Mouse (Mus musculus): Measurements from ENCODE around the gene Oas2. TPM values are rescaled to one million over a fixed set of nuclear protein-coding genes. Genes with fewer than 3 reads are reported as not detected.

The Oas2 gene
- total RNA-seq, 2 experiments from 2014 or later = 0.07 to 0.10 TPM

DNA sequence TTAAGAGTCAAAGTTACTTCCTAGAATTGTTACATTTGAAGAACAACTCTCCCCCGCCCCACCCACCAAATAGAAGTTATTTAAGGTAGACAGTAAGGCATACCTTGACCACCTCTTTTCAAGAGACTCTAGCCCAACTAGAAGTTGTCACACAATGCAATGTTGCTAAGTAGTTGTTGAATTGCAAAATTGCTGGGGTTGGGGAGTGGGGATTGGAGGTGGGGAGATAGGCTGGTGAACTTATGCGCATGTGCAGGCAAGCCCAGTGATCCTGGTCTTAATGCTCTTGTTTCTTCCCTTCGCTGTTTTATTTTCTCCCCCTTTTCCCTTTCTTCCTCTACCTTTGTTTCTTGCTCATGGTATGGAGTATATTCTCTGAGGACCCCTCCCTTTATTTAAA, 16.0 kb downstream of the Oas2 start:
- intact Hi-C loops (cut with DNase I) = no loop called here

DNA sequence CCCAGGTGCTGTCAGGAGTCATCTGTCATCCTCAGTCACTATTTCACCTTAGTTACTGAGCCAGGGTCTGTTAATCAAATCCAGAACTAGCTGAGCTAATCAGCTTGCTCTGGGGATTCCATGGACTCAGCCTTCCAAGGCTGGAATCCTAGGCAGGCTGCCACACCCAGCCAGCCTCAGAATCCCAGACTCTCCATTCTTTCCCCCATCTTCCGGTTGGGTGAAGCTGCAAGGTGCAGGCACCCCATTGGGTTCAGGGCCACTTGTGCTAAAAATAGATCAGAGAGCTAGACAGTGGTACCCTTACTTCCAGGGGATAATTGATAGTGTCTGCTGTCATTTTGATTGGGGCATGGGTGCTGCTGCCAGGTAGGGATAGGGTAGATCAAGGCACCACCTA, 16.9 kb downstream of the Oas2 start:
- no peak for DNase-seq
- intact Hi-C loops (cut with DNase I) = no loop called here

More for the DNA sequence above, 16.0 kb downstream of the Oas2 start:
- no peak for DNase-seq

GRCm38 (mm10) chr5:120729319-120729718, 20.3 kb downstream of the Oas2 start:
- intact Hi-C loops (cut with DNase I) = no loop called here
- no peak for DNase-seq

DNA sequence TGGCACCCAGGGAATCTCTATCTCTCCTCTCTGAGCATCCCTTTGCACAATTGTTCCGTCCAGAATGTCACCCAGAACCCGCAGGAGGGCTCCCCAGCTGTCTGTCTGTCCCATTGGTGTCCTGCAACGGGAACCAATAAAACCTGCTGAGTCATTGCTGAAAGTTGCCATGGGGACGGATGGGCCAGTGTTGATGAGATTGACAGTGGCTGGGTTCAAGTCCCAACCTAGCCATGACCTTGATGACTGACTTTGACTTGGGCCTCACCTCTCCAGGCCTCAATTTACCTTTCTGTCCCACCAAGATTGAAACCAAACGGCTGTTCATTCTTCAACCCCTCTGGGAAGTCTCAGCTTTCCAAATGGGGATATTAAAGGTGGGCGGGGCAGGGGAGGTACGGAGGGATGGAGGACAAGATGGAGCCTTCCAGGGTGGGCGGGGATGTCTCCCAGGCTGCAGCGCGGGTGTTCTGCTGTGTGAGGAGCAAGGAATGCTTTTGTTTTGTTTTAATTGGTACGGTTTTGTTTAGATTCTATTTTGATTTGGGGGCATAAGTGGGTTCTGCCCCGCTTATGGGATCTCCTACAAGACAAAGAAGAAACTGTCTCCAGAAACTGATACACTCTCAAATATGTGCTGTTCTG, 23.7 kb downstream of the Oas2 start:
- intact Hi-C loops (cut with DNase I) = no loop called here
- DNase-seq = no peak

- DNase-seq = no peak
- intact Hi-C loops (cut with DNase I) = no loop called here
Measured at GRCm38 (mm10) chr5:120721005-120721404, 28.6 kb downstream of the Oas2 start.

- intact Hi-C loops (cut with DNase I) = no loop called here
- no peak for DNase-seq
Measured at GRCm38 (mm10) chr5:120718600-120719378, 30.9 kb downstream of the Oas2 start.

DNA sequence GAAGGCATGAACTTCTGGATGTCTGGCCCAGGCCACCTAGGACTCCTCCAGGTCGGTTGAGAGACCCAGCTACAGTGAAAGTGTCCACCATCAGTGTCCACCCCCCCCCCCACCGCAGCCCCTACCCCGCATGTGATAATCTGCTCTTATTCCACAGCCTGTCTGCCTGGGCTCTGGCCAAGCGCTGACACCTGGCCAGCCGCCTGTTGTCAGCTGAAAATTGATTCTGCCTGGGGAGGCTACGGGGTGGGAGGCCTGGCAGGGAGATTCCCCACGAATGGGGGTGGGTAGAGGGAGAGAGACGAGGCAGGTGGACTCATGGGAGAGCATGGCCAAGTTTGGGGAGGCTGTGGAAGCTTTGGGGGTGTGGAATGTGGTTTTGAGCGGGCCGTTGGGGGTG, 32.5 kb downstream of the Oas2 start:
- intact Hi-C loops (cut with DNase I) = no loop called here
- DNase-seq = no peak

GRCm38 (mm10) chr5:120714314-120714713, 35.3 kb downstream of the Oas2 start:
- intact Hi-C loops (cut with DNase I) = loop anchor here (1.0 to 2.0 kb wide), 2 partner anchors 35 to 94 kb away; no protein-coding TSS in a partner anchor
- DNase-seq = peak; percentile 50 to 80

DNA sequence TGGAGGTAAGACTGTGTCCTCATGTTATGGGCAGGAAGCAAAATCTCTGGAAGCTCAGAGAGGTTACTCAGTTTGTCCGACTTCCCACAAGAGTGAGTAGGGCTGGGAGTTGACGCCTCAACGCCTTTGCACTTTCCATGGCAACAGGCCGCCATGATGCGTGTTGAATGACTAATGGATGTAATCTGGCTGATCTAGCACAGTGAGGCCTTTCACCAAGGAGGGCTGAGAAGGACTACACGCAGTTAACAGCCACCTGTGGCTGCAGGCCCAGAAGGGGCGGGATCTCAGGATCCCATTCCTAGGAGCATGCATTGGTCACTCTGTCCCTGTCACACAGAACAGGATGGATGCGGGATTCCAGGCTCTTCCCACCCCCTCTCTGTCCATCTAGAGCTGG, 36.9 kb downstream of the Oas2 start:
- intact Hi-C loops (cut with DNase I) = no loop called here

GRCm38 (mm10) chr5:120711827-120712226, 37.8 kb downstream of the Oas2 start, which contains the start of gene Dtx1:
TSS of gene Dtx1 (minus strand) at chr5:120711927.
- DNase-seq = no peak
- intact Hi-C loops (cut with DNase I) = no loop called here

More for the DNA sequence above, 36.9 kb downstream of the Oas2 start:
- no peak for DNase-seq

- intact Hi-C loops (cut with DNase I) = no loop called here
- peak; percentile 16 to 41 for DNase-seq
Measured at GRCm38 (mm10) chr5:120711416-120711815, 38.2 kb downstream of the Oas2 start.

DNA sequence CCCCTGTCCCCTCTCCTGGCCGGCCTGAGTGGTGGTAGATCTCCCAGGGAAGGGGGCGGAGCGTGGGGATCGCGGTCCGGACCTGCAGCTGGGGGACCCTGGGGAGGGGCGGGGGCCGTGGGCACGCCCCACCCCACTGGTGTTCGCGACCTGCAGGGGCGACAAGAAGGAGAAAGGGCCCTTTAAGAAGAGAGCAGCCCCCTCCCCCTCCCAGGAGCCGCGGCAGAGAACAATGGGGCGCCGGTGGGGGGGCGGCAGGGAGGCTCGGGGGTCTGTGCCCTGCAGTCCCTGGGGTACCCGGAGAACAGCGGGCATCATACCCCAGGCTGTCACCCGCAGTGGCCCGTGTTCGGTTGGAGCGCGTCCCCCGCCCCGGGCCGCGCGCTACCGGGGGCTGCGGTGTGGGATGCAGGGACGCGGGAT, 38.8 kb downstream of the Oas2 start:
- intact Hi-C loops (cut with DNase I) = no loop called here

GRCm38 (mm10) chr5:120710161-120710825, 39.4 kb downstream of the Oas2 start:
- DNase-seq = peak; percentile 18 to 38
- intact Hi-C loops (cut with DNase I) = no loop called here

More for the DNA sequence above, 38.8 kb downstream of the Oas2 start:
- no peak for DNase-seq

DNA sequence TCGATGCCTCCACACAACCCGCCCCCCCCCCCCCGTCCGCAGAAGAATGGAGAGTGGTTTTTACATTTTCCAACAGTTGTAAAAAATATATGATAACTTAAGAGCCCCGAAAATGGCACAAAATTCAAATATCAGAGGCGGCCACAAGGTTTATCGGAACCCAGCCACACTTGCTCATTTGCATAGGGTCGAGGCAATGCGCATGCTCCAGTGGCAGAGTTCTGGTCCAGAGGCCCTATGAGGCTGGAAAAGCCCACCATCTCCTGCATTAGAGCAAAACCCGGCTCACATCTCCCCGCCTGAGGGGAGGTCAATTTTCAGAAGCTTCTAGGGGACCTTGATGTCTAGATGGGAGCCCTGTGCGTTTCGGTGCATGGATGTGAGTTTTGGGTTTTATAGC, 42.7 kb downstream of the Oas2 start:
- intact Hi-C loops (cut with DNase I) = no loop called here
- no peak for DNase-seq

DNA sequence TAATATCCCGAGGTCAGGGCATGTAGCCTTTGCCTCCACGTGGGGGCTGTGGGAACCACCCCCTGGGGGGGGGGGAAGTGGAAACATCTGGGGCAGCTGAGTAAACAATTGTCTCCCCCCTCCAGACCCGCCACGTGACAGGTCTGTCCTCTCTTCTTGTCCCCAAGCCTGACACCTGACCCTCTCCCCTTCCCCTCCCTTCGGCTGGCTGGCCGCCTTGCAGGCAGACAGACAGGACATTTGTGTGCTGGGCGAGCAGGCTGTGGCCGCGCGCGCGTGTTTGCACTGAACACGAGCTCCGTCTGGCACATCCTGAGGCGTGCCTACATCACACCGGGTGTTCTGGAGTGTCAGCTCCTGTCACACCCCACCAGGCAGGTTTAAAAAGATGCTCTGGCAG, 43.1 kb downstream of the Oas2 start:
- intact Hi-C loops (cut with DNase I) = no loop called here

DNA sequence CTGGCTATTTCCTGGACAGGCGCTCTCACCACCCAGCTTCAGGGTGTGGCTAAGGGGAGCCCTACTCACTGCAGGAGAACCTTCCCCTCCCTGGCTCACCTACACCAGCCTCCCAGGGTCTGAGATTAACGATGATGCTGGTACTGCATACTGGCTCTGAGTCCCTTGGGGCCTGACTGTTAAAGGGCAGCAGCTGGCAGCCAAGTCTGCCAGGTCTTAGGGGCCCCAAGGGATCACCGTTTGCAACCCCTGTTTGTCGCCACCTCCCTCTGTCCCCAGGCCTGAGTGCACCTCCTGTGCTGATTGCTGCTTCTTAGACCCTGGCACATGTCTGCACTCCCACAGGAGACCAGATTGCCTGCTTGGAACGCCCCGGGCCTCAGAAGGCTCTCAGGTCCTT, 45.2 kb downstream of the Oas2 start:
- intact Hi-C loops (cut with DNase I) = no loop called here
- no peak for DNase-seq

More for the DNA sequence above, 43.1 kb downstream of the Oas2 start:
- no peak for DNase-seq

- intact Hi-C loops (cut with DNase I) = no loop called here
Measured at GRCm38 (mm10) chr5:120703660-120704059, 46.0 kb downstream of the Oas2 start.

GRCm38 (mm10) chr5:120702969-120703368, 46.7 kb downstream of the Oas2 start:
- DNase-seq = no peak
- intact Hi-C loops (cut with DNase I) = no loop called here

More at GRCm38 (mm10) chr5:120703660-120704059, 46.0 kb downstream of the Oas2 start:
- DNase-seq = no peak

DNA sequence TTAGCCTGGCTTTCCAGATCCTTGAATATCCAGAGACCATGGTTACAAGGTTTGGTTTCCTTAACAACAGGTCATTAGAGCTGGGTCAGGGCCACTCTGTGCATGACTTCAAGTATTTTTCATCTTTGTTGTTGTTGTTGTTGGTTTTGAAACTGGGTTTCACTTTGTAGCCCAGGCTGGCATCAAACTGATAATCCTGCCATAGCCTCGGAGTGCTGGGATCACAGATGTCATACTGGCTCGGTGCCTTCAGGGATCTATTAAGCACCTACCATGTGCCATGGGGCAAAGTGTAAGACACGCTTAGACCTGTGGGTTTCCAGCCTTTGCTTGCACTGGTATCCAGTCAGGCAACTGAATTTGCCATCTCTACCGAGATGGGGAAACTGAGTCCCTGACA, 47.2 kb downstream of the Oas2 start:
- DNase-seq = no peak
- intact Hi-C loops (cut with DNase I) = no loop called here

- intact Hi-C loops (cut with DNase I) = no loop called here
- DNase-seq = no peak
Measured at GRCm38 (mm10) chr5:120700996-120701790, 48.5 kb downstream of the Oas2 start.
